Mouse (Mus musculus) midbrain, embryonic 11.5 days (tissue): ENCODE measurements around the gene Picalm. TPM values are rescaled to one million over a fixed set of nuclear protein-coding genes. Genes with fewer than 3 reads are reported as not detected.
A peak's percentile ranks its signal among the peaks of the same experiment; 100 is the strongest.

ENCODE experiments used
- ATAC-seq: fragments of 200-750 bp; cut with Nextera tagmentation; 2 replicates; pipeline ENCODE4 v1.8.0; 2017; ENCODE audit warnings: moderate TSS enrichment, moderate library complexity; ENCODE audit not compliant: low FRiP score
- DNase-seq: peaks from one replicate; pipeline ENCODE4 v3.0.0; 2015; ENCODE audit warnings: low spot score; ENCODE audit errors: missing footprints
- H3K27ac ChIP-seq: fragments of 300-500 bp; sonication (generic); 2 replicates; pipeline ENCODE4 v1.5.1; 2014; ENCODE audit warnings: low read depth, low read length
- H3K27me3 ChIP-seq: fragments of 300-500 bp; sonication (generic); 2 replicates; pipeline ENCODE4 v1.6.1; 2014; ENCODE audit warnings: mild to moderate bottlenecking, low read length, moderate library complexity, mixed read lengths; ENCODE audit not compliant: control insufficient read depth, insufficient read depth
- H3K36me3 ChIP-seq: fragments of 300-500 bp; sonication (generic); 2 replicates; pipeline ENCODE4 v1.6.1; 2014; ENCODE audit warnings: mild to moderate bottlenecking, low read length, moderate library complexity, mixed read lengths; ENCODE audit not compliant: control insufficient read depth, insufficient read depth
- H3K4me1 ChIP-seq: fragments of 300-500 bp; sonication (generic); 2 replicates; pipeline ENCODE4 v1.6.1; 2014; ENCODE audit warnings: low read length; ENCODE audit not compliant: control insufficient read depth, insufficient read depth
- H3K4me2 ChIP-seq: fragments of 300-500 bp; sonication (generic); 2 replicates; pipeline ENCODE4 v1.6.1; 2014; ENCODE audit warnings: mild to moderate bottlenecking, moderate library complexity
- H3K4me3 ChIP-seq: fragments of 300-500 bp; sonication (generic); 2 replicates; pipeline ENCODE4 v1.5.1; 2014; ENCODE audit warnings: low read depth, low read length
- H3K9ac ChIP-seq: fragments of 300-500 bp; sonication (generic); 2 replicates; pipeline ENCODE4 v1.6.1; 2014; ENCODE audit warnings: low read length
- H3K9me3 ChIP-seq: fragments of 300-500 bp; sonication (generic); 2 replicates; pipeline ENCODE4 v1.6.1; 2016; ENCODE audit warnings: low read length; ENCODE audit not compliant: control insufficient read depth
- WGBS: fragments of 180-500 bp; shearing (Covaris S2); extraction: QIAGEN DNeasy Blood & Tissue Kit; methylation state at CpG from one replicate; pipeline ENCODE4 v1.1.7; 2014; 5-methylcytosine and 5-hydroxymethylcytosine counted together
- polyA plus RNA-seq: library from polyadenylated mRNA; unstranded; fragments of >200 nt; fragmentation: Nextera tagmentation; extraction: Ambion mirVana; gene quantifications from 2 replicates; pipeline ENCODE4 v1.2.1, GENCODE M21; 2014

Gene Picalm
- polyA plus RNA-seq, 1 experiment from 2014 or later = 35.7 TPM

DNA sequence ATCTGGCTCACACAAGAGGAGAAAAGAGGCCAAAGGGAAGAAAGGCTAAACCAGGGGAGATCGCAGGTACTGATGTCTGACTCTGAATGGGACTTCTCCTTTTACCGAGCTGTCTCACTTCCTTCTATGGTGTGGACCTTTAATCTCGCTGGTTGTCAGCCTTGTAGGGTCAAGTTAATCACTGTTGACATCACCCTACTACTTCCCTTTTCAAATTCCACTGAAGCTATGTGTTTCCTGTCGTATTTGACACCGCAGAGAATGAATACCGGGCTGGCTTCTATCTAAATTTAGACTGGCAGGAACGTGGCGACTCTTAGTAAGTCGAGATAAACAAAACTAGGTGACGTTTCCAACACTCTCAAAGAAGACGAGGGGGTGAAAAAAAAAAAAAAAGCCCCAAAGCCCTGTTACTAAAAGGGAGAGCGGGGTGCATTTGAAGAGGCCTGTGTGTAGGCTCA lies 712 bp upstream of the Picalm start:
- Histone ChIP-seq H3K27me3 (no peaks in the 10 kb centered on the region), H3K27ac (peak overlapping the region; percentile 93), H3K9ac (peak overlapping the region; percentile 86), H3K4me3 (peak overlapping the region; percentile 94), H3K4me1 (peaks cover 13% of the 10 kb centered on the region), H3K9me3 (no peaks in the 10 kb centered on the region), H3K4me2 (peak overlapping the region; percentile 65), H3K36me3 (no peaks in the 10 kb centered on the region)
- peak; percentile 4 for ATAC-seq
- DNase-seq = peak; percentile 96
- WGBS = under 1% methylated on average over 12 of the region's 12 CpGs

DNA sequence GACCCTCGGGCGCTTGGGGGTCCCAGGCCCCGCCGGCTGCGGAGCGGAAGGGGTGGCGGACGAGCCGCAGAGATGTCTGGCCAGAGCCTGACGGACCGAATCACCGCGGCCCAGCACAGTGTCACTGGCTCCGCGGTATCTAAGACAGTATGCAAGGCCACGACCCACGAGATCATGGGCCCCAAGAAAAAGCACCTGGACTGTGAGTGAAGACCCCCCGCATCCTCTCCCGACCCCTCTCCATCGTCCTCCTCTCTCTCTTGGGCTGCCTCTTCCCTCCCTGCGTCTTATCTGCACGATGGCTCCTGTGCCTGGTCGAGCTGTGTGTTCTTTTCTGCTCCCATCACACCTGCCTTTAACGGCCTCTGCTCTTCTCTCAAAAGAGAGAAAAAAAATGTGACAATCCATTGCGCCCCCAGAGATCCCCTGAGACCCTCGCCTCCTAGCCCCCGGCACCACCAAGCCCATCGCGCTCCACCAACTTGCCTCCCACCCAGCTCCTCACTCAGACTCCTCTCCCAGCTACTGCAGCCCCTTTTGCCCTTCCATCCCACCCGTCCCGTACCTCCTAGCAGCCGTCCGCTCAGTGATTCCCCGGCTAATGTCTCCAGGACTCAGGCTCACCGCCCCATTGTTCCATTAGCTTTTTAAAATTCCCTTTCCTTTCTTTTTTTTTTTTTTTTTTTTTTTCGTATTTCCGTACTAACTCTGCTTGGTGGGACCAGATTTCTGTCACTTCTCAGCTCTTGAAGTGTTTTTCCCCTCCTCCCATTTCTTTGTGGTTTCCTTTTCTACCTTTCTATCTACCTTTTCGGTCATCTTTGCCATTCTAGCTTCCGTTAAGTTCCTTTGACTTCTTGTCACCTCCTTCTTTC lies 725 bp downstream of the Picalm start:
- no peaks in the 10 kb centered on the region for H3K36me3 ChIP-seq
- peak; percentile 71 for ATAC-seq
- H3K27ac ChIP-seq = peak overlapping the region; percentile 93
- 0% methylated on average over 34 of the region's 39 CpGs for WGBS
- H3K27me3 ChIP-seq = no peaks in the 10 kb centered on the region
- peak; percentile 96 for DNase-seq
- peak overlapping the region; percentile 94 for H3K4me3 ChIP-seq
- H3K9me3 ChIP-seq = no peaks in the 10 kb centered on the region
- H3K4me2 ChIP-seq = peak overlapping the region; percentile 80
- peak overlapping the region; percentile 86 for H3K9ac ChIP-seq
- peaks cover 13% of the 10 kb centered on the region for H3K4me1 ChIP-seq

DNA sequence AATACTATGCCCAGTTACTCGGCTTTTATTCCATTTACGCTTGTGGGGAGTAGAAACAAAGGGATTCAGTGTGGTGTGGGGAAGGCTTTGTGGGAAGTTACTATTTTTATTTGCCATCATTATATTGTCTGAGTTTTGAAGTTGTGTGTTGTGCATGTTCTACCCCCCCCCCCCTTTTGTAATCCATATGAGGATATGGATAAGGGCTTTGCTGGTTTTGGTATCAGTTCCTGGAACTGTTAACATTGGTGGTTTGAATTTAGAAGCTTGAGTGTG lies 1.3 kb downstream of the Picalm start:
- DNase-seq = peak; percentile 91
- ATAC-seq = no peak
- Histone ChIP-seq H3K4me1 (peaks cover 13% of the 10 kb centered on the region), H3K9me3 (no peaks in the 10 kb centered on the region), H3K36me3 (no peaks in the 10 kb centered on the region), H3K27me3 (no peaks in the 10 kb centered on the region), H3K9ac (peak overlapping the region; percentile 86), H3K4me2 (peak overlapping the region; percentile 80), H3K4me3 (peak overlapping the region; percentile 94), H3K27ac (no peak overlapping the region)
- 0% methylated on average over 2 of the region's 2 CpGs for WGBS

DNA sequence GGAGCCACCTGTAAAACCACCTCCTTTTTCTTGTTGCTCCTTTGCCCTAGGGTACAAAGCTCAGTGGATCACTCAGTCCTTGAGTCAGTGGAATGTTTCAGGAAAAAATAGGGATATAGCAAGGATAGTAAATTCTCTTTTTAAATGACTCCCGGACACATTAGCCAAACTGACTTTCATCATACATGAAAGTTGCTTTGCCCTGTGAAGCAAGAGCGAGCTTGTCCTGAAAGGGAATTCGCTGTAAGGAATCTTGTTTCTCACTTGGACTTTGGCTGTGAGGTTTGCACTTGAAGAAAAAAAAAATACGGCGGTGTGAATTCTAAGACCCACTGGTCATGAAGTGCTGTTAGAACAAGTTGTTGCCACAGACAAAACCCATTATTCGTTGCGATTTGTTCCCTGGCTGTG lies 1.8 kb downstream of the Picalm start:
- Histone ChIP-seq H3K9me3 (no peaks in the 10 kb centered on the region), H3K4me2 (peak overlapping the region; percentile 80), H3K36me3 (no peaks in the 10 kb centered on the region), H3K4me1 (peaks cover 13% of the 10 kb centered on the region), H3K27ac (no peak overlapping the region), H3K27me3 (no peaks in the 10 kb centered on the region), H3K9ac (peak overlapping the region; percentile 86), H3K4me3 (peak overlapping the region; percentile 94)
- 27% methylated on average over 7 of the region's 7 CpGs for whole genome bisulfite sequencing
- DNase-seq (peak; percentile 89), ATAC-seq (no peak)

DNA sequence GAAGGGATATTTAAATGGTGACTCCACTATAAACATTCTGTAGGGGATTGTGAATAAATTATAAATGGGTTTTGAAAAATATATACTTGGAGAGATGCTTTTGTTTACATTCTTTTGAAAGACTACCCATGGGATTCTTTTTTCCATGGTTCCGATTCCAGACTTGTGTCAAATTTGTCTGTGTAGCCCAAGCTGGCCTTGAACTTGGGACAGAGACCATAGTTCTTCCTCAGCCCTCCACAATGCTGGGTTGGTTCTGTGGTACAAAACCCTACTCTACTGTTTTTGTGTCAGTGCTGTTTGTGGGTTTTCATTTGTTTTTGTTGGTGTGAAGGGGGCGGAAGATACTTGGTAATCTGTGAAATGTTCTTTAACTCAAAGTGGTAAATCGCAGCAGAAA lies 2.3 kb downstream of the Picalm start:
- H3K9me3 ChIP-seq = no peaks in the 10 kb centered on the region
- peak overlapping the region; percentile 80 for H3K4me2 ChIP-seq
- DNase-seq (no peak), ATAC-seq (no peak)
- H3K36me3 ChIP-seq = no peaks in the 10 kb centered on the region
- H3K9ac ChIP-seq = peak overlapping the region; percentile 86
- no peaks in the 10 kb centered on the region for H3K27me3 ChIP-seq
- H3K4me1 ChIP-seq = peaks cover 13% of the 10 kb centered on the region
- H3K4me3 ChIP-seq = peak overlapping the region; percentile 94
- no peak overlapping the region for H3K27ac ChIP-seq
- 77% methylated on average over 3 of the region's 3 CpGs for WGBS

DNA sequence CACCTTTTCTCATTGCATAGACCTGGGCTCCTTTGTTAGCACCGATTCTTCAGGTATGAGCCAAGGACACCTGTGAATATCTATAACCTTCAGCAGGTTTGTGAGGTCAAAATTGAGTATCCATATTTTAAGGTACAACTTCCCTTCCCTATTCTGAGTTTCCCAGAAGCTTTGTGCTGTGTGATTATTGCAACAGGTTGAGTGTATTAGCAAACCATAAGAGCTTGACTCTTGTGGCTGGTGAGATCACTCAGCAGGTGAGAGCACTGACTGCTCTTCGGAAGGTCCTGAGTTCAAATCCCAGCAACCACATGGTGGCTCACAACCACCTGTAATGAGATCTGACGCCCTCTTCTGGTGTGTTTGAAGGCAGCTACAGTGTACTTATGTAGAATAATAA lies 6.7 kb downstream of the Picalm start:
- ATAC-seq (no peak), DNase-seq (no peak)
- no peak overlapping the region for H3K4me2 ChIP-seq
- H3K27me3 ChIP-seq = no peaks in the 10 kb centered on the region
- WGBS = 79% methylated on average over 3 of the region's 3 CpGs
- peaks cover 6% of the 10 kb centered on the region for H3K4me1 ChIP-seq
- no peaks in the 10 kb centered on the region for H3K36me3 ChIP-seq
- no peaks in the 10 kb centered on the region for H3K9me3 ChIP-seq
- no peak overlapping the region for H3K4me3 ChIP-seq
- no peak overlapping the region for H3K27ac ChIP-seq
- no peak overlapping the region for H3K9ac ChIP-seq

DNA sequence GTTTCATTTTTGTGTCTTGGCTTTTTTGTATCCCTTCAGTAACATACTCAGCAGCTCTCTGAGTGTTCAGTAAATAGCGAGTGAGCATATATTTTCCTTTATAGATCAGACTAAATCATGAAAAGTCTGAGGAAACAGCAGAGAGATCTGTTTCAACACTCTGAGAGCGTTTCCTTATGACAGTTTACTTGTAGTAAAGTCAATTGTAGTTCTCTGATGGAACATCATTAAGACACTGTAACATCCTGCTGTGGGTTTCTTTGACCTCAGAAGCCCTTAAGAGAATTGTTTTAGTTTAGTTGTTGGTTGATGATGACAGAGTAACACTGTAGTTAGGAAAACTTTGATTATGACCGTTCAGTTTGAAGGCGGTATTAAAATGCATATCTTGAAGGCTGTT lies 8.3 kb downstream of the Picalm start:
- ATAC-seq (no peak), DNase-seq (no peak)
- H3K9ac ChIP-seq = no peak overlapping the region
- H3K36me3 ChIP-seq = no peaks in the 10 kb centered on the region
- H3K9me3 ChIP-seq = no peaks in the 10 kb centered on the region
- H3K27me3 ChIP-seq = no peaks in the 10 kb centered on the region
- no peak overlapping the region for H3K27ac ChIP-seq
- WGBS = 94% methylated on average over 4 of the region's 4 CpGs
- no peak overlapping the region for H3K4me3 ChIP-seq
- no peaks in the 10 kb centered on the region for H3K4me1 ChIP-seq
- H3K4me2 ChIP-seq = no peak overlapping the region

DNA sequence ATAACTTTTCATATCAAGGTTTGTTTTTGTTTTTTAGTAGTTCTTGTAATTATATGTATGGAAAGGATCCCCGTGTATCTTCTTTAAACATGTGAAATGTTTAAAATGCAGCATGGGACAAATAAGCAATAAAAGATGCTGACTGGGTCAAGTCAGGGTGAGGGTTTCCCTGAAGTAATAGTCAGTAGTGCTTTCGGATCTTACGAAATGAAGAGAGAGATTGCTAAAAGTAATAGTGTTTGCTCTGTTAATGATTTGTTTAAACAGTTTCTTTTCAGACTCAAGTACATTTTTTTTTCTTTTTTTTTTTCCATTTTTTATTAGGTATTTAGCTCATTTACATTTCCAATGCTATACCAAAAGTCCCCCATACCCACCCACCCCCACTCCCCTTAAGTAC lies 10.3 kb downstream of the Picalm start:
- Histone ChIP-seq H3K4me3 (no peak overlapping the region), H3K4me2 (no peak overlapping the region), H3K27ac (no peak overlapping the region), H3K9me3 (no peaks in the 10 kb centered on the region), H3K36me3 (no peaks in the 10 kb centered on the region), H3K9ac (no peak overlapping the region), H3K27me3 (no peaks in the 10 kb centered on the region), H3K4me1 (no peaks in the 10 kb centered on the region)
- ATAC-seq = no peak
- no peak for DNase-seq
- WGBS = 81% methylated on average over 3 of the region's 3 CpGs

DNA sequence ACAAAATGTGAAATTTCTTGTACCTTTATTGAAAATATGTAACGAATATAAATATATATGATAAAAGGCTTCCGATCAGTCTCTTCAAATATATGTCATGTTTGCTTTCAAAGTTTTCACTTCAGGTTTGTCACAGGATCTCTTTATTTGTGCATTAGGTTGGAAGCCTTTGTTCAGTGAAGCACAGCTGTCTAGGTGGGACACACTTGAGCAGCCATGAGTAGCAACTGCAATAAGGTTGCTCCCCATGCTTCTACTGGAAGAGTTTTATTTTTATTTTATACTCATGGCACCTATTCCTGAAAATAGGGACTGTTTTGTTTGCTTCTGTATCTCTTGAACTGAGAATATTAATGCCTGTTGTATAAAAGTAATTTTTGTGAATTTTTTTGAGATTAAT lies 14.3 kb downstream of the Picalm start:
- ATAC-seq (no peak), DNase-seq (no peak)
- H3K9me3 ChIP-seq = no peaks in the 10 kb centered on the region
- H3K4me1 ChIP-seq = no peaks in the 10 kb centered on the region
- WGBS = 82% methylated on average over 2 of the region's 2 CpGs
- H3K36me3 ChIP-seq = no peaks in the 10 kb centered on the region
- no peak overlapping the region for H3K4me2 ChIP-seq
- H3K27me3 ChIP-seq = no peaks in the 10 kb centered on the region
- H3K27ac ChIP-seq = no peak overlapping the region
- H3K4me3 ChIP-seq = no peak overlapping the region
- H3K9ac ChIP-seq = no peak overlapping the region
